ENCODE assay signal across 20 mouse cellular contexts in the genomic region with DNA sequence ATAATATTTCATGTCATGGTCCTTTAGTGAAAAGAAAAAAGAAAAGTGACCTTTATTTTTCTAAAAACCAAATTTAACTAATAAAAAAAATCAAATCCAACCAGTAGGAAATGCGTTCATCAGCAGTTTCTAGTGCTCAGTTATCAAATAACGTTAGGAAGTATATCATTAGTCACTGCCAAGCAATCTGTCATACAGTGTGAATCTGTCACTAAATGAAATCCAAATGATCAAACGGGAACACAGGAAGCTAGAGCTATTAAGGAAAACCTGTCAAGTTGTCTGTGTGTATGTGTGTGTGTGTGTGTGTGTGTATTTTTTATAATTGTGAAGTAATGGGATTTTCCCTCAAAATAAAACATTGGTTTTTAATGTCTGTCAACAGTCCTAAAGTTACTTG.
DNase-seq lines count a peak whose midpoint lies in the region; ATAC-seq lines count a peak whose summit lies in the region.
"Had no signal": no experiment of that assay in that cellular context is flagged by ENCODE, and none has a peak within 500 bp of the region (broad histone marks: within the 10 kb centered on the region; RNA-seq: fewer than 3 reads in every experiment).

No protein-coding gene starts in this region.

- 63% methylated on average over 3 of the region's 3 CpGs for WGBS in forebrain, embryonic 14.5 days
- 81% methylated on average over 3 of the region's 3 CpGs for WGBS in forebrain, embryonic 12.5 days

- no peaks in the 10 kb centered on the region for H3K36me3 ChIP-seq in forebrain, embryonic 14.5 days (ENCODE audit: control insufficient read depth, insufficient read depth, low read length)
- H3K36me3 ChIP-seq in forebrain, embryonic 12.5 days (replicated peaks): no peaks in the 10 kb centered on the region
- H3K36me3 ChIP-seq: embryonic facial prominence, embryonic 12.5 days; G1E; heart, embryonic 13.5 days had no signal

- DNase-seq in cerebellum, postnatal 10 days: peak; percentile 37 to 39
- no peak for DNase-seq in cerebellum, postnatal 36 days
- peak; percentile 75 for DNase-seq in forebrain, embryonic 14.5 days (ENCODE audit: low spot score)
- DNase-seq in layer of hippocampus, adult 9-11 months: peak; percentile 23
- DNase-seq in layer of hippocampus, adult 8-10 months (ENCODE audit: low spot score in 2 of 2): no peak
- DNase-seq in telencephalon, adult 2 months (ENCODE audit: low read depth, low spot score): peak; percentile 22
- DNase-seq in spleen, postnatal 36 days (ENCODE audit: low spot score in 2 of 2): no peak
- DNase-seq: adrenal gland, postnatal 10 days; B cell, adult 2 months; cerebellum, adult 8-10 months; gastrocnemius, postnatal 36 days; heart, adult 11 months; heart, postnatal 36 days; kidney, adult 11 months had no signal

- no peaks in the 10 kb centered on the region for H3K27me3 ChIP-seq in forebrain, embryonic 14.5 days (replicated peaks; ENCODE audit: control insufficient read depth, insufficient read depth, low read length)
- no peaks in the 10 kb centered on the region for H3K27me3 ChIP-seq in forebrain, embryonic 12.5 days
- H3K27me3 ChIP-seq: embryonic facial prominence, embryonic 12.5 days; heart, embryonic 13.5 days had no signal

- no peaks in the 10 kb centered on the region for H3K9me3 ChIP-seq in forebrain, embryonic 14.5 days (replicated peaks; ENCODE audit: control insufficient read depth, low read length)
- no peaks in the 10 kb centered on the region for H3K9me3 ChIP-seq in forebrain, embryonic 12.5 days
- H3K9me3 ChIP-seq: embryonic facial prominence, embryonic 12.5 days; G1E; heart, embryonic 13.5 days had no signal

- no peak overlapping the region for H3K4me3 ChIP-seq in forebrain, embryonic 14.5 days (ENCODE audit: low read depth, low read length)
- H3K4me3 ChIP-seq in forebrain, embryonic 12.5 days (replicated peaks): no peak overlapping the region
- H3K4me3 ChIP-seq: embryonic facial prominence, embryonic 12.5 days; heart, embryonic 13.5 days had no signal

- ATAC-seq in forebrain, embryonic 14.5 days: peak; percentile 76; the same call in 1 of the 2 replicates
- ATAC-seq in forebrain, embryonic 12.5 days (ENCODE audit: low FRiP score): no peak
- ATAC-seq: CD4-positive, CD25-positive, alpha-beta regulatory T cell, adult 4 months; hindbrain, postnatal 0 days had no signal

- H3K9ac ChIP-seq in forebrain, embryonic 14.5 days (ENCODE audit: low read length): no peak overlapping the region
- H3K9ac ChIP-seq in forebrain, embryonic 12.5 days: no peak overlapping the region
- H3K9ac ChIP-seq: embryonic facial prominence, embryonic 12.5 days; heart, embryonic 13.5 days had no signal

- no peak overlapping the region for H3K4me2 ChIP-seq in forebrain, embryonic 14.5 days (ENCODE audit: low read length)
- H3K4me2 ChIP-seq in forebrain, embryonic 12.5 days: no peak overlapping the region
- H3K4me2 ChIP-seq: embryonic facial prominence, embryonic 12.5 days; heart, embryonic 13.5 days had no signal

- no peaks in the 10 kb centered on the region for H3K4me1 ChIP-seq in forebrain, embryonic 14.5 days (ENCODE audit: control insufficient read depth, insufficient read depth, low read length)
- no peaks in the 10 kb centered on the region for H3K4me1 ChIP-seq in forebrain, embryonic 12.5 days
- H3K4me1 ChIP-seq: embryonic facial prominence, embryonic 12.5 days; heart, embryonic 13.5 days had no signal

- H3K27ac ChIP-seq in forebrain, embryonic 14.5 days (ENCODE audit: low read depth, low read length): no peak overlapping the region
- H3K27ac ChIP-seq in forebrain, embryonic 12.5 days: no peak overlapping the region
- H3K27ac ChIP-seq: embryonic facial prominence, embryonic 12.5 days; heart, embryonic 13.5 days; hindbrain, postnatal 0 days had no signal

Comparison
In these comparisons a context has a peak if more than half of its experiments do, and no peak if none do; other contexts are left out.
1. DNase-seq: peak in cerebellum, postnatal 10 days (2 of 2), forebrain, embryonic 14.5 days (single experiment), layer of hippocampus, adult 9-11 months (single experiment) and telencephalon, adult 2 months (single experiment); none in cerebellum, postnatal 36 days (0 of 2), layer of hippocampus, adult 8-10 months (0 of 2) and spleen, postnatal 36 days (0 of 2).